Mouse (Mus musculus) urinary bladder, postnatal 10 days (tissue): ENCODE data around the gene Cacna2d4.

Experiments
- DNase-seq: peaks from one replicate; pipeline ENCODE4 v3.0.0; 2022; ENCODE audit warnings: low spot score

The Cacna2d4 gene

DNA sequence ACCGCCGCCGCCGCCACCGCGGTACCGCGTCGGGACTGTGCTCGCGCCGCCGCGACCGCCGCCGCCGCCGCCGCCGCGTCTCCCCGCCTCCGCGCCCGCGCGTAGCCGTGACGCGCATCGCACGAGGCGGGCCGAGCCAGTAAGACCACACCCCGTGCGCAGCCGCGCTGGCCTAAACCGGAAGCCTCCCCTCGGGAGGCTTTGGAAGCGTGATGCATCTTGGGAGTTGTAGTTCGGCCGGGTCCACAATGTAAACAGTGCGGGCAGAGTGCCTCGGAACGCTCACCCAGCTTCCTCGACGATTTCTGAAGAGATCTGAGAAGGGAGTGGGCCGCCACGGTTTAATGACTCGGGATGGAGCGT lies 152.3 kb downstream of the Cacna2d4 start:
- peak; percentile 73 for DNase-seq

DNA sequence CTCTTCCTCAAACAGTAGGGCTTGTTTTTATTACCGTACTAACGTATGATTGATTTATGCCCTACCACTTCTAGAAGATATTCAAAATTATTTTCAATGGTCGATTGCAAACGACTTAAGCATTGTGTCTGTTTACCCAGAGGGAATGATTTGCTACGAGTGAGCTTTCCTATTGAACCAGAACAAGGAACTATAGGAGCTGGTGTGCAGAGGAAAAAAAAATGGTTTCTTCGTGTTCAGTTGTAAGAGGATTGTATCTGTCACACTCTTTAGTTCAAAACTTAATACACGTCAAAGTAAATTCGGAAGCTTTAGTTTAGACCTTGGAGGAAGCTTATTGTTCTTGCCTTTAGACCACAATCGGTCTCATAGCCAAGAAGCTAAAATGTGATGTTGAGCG lies 152.8 kb downstream of the Cacna2d4 start:
- DNase-seq = no peak

DNA sequence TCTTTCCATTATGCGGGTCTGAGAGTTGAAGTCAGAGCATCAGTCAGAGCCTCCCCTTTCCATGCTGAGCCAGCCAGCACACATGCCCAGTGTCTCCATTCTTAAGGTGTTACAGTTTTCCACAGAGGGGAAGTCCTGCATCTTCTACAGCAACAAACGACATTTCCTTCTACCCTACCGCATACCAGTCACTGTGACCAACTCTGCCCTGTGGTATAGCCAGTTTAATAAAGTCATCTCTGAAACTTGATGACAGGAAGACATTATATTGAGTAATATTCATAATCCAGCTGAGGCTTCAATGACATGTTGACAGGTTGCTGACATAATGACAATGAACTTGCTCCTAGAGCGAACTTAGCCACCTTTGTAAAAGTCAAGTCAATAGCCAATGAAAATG lies 154.4 kb downstream of the Cacna2d4 start:
- no peak for DNase-seq

DNA sequence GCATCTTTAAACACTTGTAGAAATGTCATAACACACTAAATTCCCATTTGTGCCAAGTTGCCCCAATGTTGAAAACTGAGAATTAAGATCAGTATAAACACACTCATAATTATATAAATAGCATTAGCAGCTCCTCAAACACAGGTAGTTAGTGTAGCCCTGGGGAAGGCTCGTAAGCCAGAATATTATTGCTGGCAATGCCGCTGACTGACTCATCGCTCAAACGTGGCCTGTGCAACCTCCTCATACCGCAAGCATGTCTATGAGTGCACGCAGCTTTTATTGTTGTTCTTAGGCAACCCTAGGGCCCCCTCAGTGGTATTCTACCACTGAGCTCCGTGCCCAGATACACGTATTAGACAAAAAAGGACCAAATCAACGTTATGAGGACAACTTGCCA lies 156.5 kb downstream of the Cacna2d4 start:
- no peak for DNase-seq

DNA sequence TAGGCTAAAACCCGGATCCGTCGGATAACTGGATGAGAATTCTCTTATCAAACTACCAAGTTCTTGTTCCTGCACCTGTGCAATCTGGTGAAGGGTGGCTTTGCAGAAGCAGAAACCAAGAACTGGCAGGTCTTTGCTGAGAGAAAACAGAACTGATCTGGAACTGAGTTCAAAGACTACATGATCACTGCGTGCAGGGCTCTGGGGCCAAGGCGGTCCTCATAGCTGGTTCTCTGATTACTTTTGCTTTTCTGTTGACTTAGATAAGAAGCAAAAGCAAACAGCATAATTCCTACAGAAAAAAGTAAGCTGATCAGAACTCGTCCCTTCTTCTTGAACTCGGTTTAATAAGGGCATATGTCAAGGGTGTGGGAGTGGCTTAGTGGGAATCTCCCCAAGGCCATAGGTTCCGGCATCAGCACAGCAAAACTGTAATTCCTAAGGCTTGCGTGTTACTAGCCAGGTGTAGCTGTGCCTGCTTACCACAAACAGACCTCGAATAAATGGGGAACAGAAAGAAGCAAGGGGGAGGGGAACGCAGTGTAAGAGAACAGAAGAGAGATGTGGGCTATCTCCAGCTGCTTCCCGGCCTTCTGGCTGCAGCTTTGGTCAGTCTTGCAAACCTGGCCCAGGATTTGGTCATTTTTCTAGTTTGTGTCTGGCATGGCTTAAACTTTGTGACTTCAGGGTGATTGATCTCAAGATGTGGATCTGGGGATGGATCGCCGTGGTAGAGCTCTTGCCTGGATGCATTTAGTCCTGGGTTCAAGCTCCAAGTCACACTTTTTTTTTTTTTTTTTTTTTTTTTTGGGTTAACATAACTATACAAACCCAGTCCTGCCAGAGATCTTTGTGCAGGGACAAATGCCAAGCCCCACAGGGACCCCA lies 159.3 kb downstream of the Cacna2d4 start:
- no peak for DNase-seq

DNA sequence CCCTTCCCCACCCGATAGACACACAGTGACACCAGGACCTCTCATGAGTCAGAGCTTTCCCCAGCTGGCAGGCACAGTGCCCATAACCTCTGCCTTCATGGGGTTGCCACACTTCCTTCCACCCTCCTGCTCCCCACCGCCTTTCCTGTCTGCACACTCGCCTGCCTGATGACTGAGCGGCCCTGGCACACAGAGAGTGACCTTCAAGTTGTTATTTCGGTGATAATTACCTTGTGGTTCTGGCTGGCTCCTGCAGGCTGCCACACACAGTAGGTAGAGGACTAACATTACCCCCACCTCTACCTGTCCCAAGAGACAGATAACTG lies 159.9 kb downstream of the Cacna2d4 start:
- DNase-seq = peak; percentile 22

DNA sequence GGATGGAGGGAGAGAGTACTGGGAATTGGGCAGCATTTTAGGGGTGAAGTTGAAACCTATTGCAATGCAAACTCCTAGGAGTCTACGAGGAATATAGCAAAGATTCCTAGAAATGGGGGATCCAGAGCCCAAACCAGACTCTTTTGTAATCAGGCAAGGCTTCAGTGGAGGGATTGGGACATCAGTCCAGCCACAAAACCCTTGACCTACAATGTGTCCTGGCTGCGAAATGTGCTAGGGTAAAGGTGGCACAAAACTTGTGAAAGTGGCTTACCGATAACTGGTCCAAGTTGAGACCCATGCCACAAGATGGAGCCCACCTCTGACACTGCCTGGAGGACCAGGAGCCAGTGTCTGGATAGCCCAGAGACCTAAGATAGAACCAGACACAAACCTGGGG lies 163.0 kb downstream of the Cacna2d4 start:
- no peak for DNase-seq

DNA sequence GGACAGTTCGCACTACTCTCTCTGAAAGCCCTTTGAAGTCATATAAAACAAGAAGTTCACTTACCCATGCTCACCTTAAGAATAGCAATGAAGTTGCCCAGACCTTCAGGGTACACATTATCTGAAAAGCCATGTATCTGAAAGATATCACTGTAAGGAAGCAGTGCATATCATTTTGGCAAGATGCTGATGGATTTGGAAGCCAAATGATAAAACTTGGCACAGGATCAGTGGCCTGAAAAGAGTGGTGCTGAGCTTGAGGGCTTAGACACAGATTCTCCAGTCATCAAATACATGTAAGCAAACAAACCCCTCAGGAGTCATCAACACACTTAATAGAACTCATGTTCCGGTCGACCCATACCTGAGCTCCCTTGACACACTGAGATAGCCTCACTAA lies 164.3 kb downstream of the Cacna2d4 start:
- no peak for DNase-seq

DNA sequence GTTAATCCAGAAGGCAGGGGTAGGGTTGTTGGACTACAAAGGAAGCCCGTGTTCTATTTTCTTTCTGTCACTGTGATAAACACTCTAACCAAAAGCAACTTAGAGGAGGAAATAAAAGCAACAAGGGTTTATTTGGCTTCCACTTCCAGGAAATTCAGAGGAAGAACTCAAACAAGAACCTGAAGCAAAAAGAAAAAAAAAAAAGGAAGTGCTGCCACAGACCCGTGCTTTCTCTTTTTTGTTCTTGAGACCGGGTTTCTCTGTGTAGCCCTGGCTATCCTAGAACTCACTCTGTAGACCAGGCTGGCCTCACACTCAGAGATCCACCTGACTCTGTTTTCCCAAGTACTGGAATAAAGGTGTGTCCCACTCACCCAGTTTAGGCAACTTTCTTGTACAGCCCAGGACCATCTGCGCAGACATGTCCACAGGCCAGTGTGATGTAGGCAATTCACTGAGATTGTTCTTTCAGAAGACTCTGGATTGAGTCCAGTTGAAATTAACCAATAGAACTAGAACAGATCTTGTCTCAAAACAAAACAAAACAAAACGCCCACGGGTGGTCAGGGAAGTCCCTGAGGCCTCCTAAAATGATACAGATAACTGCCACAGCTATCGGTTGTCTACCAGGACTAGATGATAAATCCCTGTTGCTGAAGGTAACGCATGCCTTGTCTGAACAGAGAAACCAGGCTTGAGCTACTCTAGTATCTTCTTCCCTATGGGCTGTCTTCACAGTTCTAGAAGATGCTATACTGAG lies 165.4 kb downstream of the Cacna2d4 start:
- DNase-seq = no peak
